Mouse (Mus musculus): ENCODE results near the gene Gsta4. TPM values are rescaled to one million over a fixed set of nuclear protein-coding genes. Genes with fewer than 3 reads are reported as not detected.

Gsta4 gene
- polyA plus RNA-seq, 1 experiment from 2014 or later = 107 TPM

GRCm38 (mm10) chr9:78204194-78204593 lies 21.6 kb downstream of the Gsta4 start:
- H3K27me3 ChIP-seq (replicated peaks; ENCODE audit: insufficient read depth, low read length) = no peaks in the 10 kb centered on the region
- TF ChIP-seq EP300 (IDR thresholded peaks at IDR 0.05) = peak; percentile 60; the same call in 1 of the 2 replicates
- no peak for TF ChIP-seq CTCF (IDR thresholded peaks at IDR 0.05)
- no peak overlapping the region for H3K27ac ChIP-seq (ENCODE audit: low read length)
- no peaks in the 10 kb centered on the region for H3K36me3 ChIP-seq (ENCODE audit: insufficient read depth, low read length)
- no peaks in the 10 kb centered on the region for H3K4me1 ChIP-seq (ENCODE audit: insufficient read depth, low read depth, low read length)
- H3K4me3 ChIP-seq (ENCODE audit: low read depth, low read length) = no peak overlapping the region
- peak; percentile 71 for ATAC-seq
- no peaks in the 10 kb centered on the region for H3K9me3 ChIP-seq (ENCODE audit: low read length)
- H3K9ac ChIP-seq (replicated peaks; ENCODE audit: low read depth) = no peak overlapping the region
- peak; percentile 85 for DNase-seq (ENCODE audit: low spot score)
- 59% methylated on average over 6 of the region's 6 CpGs for WGBS
- H3K4me2 ChIP-seq (replicated peaks; ENCODE audit: low read depth, low read length) = no peak overlapping the region

DNA sequence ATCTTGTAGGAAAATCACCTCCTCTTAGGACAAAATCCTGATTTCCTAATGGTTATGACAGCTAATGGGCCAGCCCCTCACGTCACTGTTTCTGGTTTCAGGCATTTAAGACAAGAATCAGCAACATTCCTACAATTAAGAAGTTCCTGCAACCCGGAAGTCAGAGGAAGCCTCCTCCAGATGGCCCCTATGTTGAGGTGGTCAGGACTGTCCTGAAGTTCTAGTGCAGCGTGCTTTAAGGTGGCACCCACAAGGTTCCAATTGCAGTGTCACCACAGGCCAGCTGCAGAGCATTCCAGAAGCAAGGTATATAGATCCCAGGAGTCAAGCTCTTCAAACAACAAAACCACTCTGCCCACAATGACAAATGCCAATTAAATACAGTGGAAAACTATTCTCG lies 26.4 kb downstream of the Gsta4 start:
- Histone ChIP-seq H3K36me3 (ENCODE audit: insufficient read depth, low read length) (no peaks in the 10 kb centered on the region), H3K9ac (replicated peaks; ENCODE audit: low read depth) (no peak overlapping the region), H3K4me3 (ENCODE audit: low read depth, low read length) (no peak overlapping the region), H3K4me2 (replicated peaks; ENCODE audit: low read depth, low read length) (no peak overlapping the region), H3K4me1 (ENCODE audit: insufficient read depth, low read depth, low read length) (no peaks in the 10 kb centered on the region), H3K27ac (ENCODE audit: low read length) (no peak overlapping the region), H3K9me3 (ENCODE audit: low read length) (no peaks in the 10 kb centered on the region), H3K27me3 (replicated peaks; ENCODE audit: insufficient read depth, low read length) (no peaks in the 10 kb centered on the region)
- no peak for ATAC-seq
- DNase-seq (ENCODE audit: low spot score) = no peak
- no peak for TF ChIP-seq EP300 (IDR thresholded peaks at IDR 0.05)
- no peak for TF ChIP-seq CTCF (IDR thresholded peaks at IDR 0.05)
- WGBS = 49% methylated on average over 4 of the region's 4 CpGs

DNA sequence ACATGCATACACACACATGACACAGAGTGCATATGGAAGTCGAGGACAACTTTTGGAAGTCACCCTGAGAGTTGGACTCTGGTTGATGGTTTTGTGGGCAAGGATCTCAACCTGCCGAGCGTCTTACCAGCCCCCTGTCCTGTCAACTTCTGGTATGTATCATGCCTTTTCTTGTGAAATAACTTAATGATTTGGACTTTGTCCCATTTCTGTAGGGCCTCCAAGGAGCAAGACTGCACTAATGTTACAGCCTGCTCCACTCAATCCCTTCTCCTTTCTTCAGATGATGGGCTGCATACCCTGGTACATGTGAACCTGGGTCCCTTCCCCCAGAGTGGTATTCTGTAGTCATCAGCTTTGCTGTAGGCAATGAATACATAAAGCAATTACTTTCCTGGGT lies 27.5 kb downstream of the Gsta4 start:
- Histone ChIP-seq H3K4me2 (replicated peaks; ENCODE audit: low read depth, low read length) (no peak overlapping the region), H3K4me3 (ENCODE audit: low read depth, low read length) (no peak overlapping the region), H3K4me1 (ENCODE audit: insufficient read depth, low read depth, low read length) (no peaks in the 10 kb centered on the region), H3K27ac (ENCODE audit: low read length) (no peak overlapping the region), H3K27me3 (replicated peaks; ENCODE audit: insufficient read depth, low read length) (no peaks in the 10 kb centered on the region), H3K36me3 (ENCODE audit: insufficient read depth, low read length) (no peaks in the 10 kb centered on the region), H3K9ac (replicated peaks; ENCODE audit: low read depth) (no peak overlapping the region), H3K9me3 (ENCODE audit: low read length) (no peaks in the 10 kb centered on the region)
- no peak for TF ChIP-seq EP300 (IDR thresholded peaks at IDR 0.05)
- TF ChIP-seq CTCF (IDR thresholded peaks at IDR 0.05) = no peak
- ATAC-seq = no peak
- DNase-seq (ENCODE audit: low spot score) = no peak
- 82% methylated on average over 3 of the region's 3 CpGs for WGBS

- no peak overlapping the region for H3K4me3 ChIP-seq (ENCODE audit: low read depth, low read length)
- H3K4me1 ChIP-seq (ENCODE audit: insufficient read depth, low read depth, low read length) = no peaks in the 10 kb centered on the region
- WGBS = 92% methylated on average over 2 of the region's 2 CpGs
- no peaks in the 10 kb centered on the region for H3K36me3 ChIP-seq (ENCODE audit: insufficient read depth, low read length)
- TF ChIP-seq CTCF (IDR thresholded peaks at IDR 0.05) = no peak
- no peak for TF ChIP-seq EP300 (IDR thresholded peaks at IDR 0.05)
- ATAC-seq (no peak), DNase-seq (ENCODE audit: low spot score) (no peak)
- H3K9me3 ChIP-seq (ENCODE audit: low read length) = no peaks in the 10 kb centered on the region
- no peak overlapping the region for H3K4me2 ChIP-seq (replicated peaks; ENCODE audit: low read depth, low read length)
- no peaks in the 10 kb centered on the region for H3K27me3 ChIP-seq (replicated peaks; ENCODE audit: insufficient read depth, low read length)
- no peak overlapping the region for H3K27ac ChIP-seq (ENCODE audit: low read length)
- no peak overlapping the region for H3K9ac ChIP-seq (replicated peaks; ENCODE audit: low read depth)
These were observed 28.2 kb downstream of the Gsta4 start for GRCm38 (mm10) chr9:78210821-78211220.

DNA sequence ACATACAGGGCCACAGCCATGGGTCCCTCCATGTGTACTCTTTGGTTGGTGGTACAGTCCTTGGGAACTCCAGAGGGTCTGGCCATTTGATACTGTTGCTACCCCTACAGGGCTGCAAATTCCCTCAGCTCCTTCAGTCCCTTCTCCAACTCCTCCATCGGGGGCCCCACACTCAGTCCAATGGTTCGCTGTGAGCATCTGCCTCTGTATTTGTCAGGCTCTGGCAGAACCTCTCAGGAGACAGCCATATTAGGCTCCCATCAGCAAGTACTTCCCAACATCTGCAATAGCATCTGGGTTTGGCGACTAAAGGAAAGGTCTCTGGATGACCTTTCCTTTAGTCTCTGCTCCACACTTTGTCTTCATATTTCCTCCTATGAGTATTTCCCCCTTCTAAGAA lies 28.9 kb downstream of the Gsta4 start:
- Histone ChIP-seq H3K36me3 (ENCODE audit: insufficient read depth, low read length) (no peaks in the 10 kb centered on the region), H3K4me3 (ENCODE audit: low read depth, low read length) (no peak overlapping the region), H3K27ac (ENCODE audit: low read length) (no peak overlapping the region), H3K27me3 (replicated peaks; ENCODE audit: insufficient read depth, low read length) (no peaks in the 10 kb centered on the region), H3K4me2 (replicated peaks; ENCODE audit: low read depth, low read length) (no peak overlapping the region), H3K9ac (replicated peaks; ENCODE audit: low read depth) (no peak overlapping the region), H3K9me3 (ENCODE audit: low read length) (no peaks in the 10 kb centered on the region), H3K4me1 (ENCODE audit: insufficient read depth, low read depth, low read length) (no peaks in the 10 kb centered on the region)
- TF ChIP-seq CTCF (IDR thresholded peaks at IDR 0.05) (no peak), EP300 (IDR thresholded peaks at IDR 0.05) (no peak)
- DNase-seq (ENCODE audit: low spot score) = no peak
- ATAC-seq = no peak
- 88% methylated on average over 3 of the region's 3 CpGs for WGBS

- Histone ChIP-seq H3K27ac (ENCODE audit: low read length) (peak overlapping the region; percentile 72), H3K27me3 (replicated peaks; ENCODE audit: insufficient read depth, low read length) (no peaks in the 10 kb centered on the region), H3K36me3 (ENCODE audit: insufficient read depth, low read length) (no peaks in the 10 kb centered on the region), H3K4me1 (ENCODE audit: insufficient read depth, low read depth, low read length) (no peaks in the 10 kb centered on the region), H3K4me2 (replicated peaks; ENCODE audit: low read depth, low read length) (no peak overlapping the region), H3K9me3 (ENCODE audit: low read length) (no peaks in the 10 kb centered on the region), H3K4me3 (ENCODE audit: low read depth, low read length) (no peak overlapping the region), H3K9ac (replicated peaks; ENCODE audit: low read depth) (no peak overlapping the region)
- peak; percentile 95 for ATAC-seq
- DNase-seq (ENCODE audit: low spot score) = peak; percentile 91
- TF ChIP-seq CTCF (IDR thresholded peaks at IDR 0.05) (no peak), EP300 (IDR thresholded peaks at IDR 0.05) (peak; percentile 86)
- 42% methylated on average over 7 of the region's 7 CpGs for WGBS
These were observed 29.9 kb downstream of the Gsta4 start for GRCm38 (mm10) chr9:78212341-78213049.
